Mouse (Mus musculus) activated CD4-positive, CD25-positive, alpha-beta regulatory T cell, adult 9 weeks (primary cell): ENCODE measurements around the gene Gja8. TPM values are rescaled to one million over a fixed set of nuclear protein-coding genes. Genes with fewer than 3 reads are reported as not detected.

ENCODE experiments used
- polyA plus RNA-seq: library from polyadenylated mRNA; unstranded; fragments of 100-300 nt; shearing (Covaris generic); gene quantifications from one replicate; pipeline ENCODE4 v1.2.1, GENCODE M21; 2017

Gja8 gene
- polyA plus RNA-seq: not detected

GRCm38 (mm10) chr3:96925920-96926319 lies at the start of gene Gja8:
Gene Gja8, minus strand, starts transcription at chr3:96926020.

GRCm38 (mm10) chr3:96904851-96905541 lies 20.8 kb downstream of the Gja8 start, which contains the start of gene Gpr89:
Gene Gpr89, minus strand, starts transcription at chr3:96905346.

GRCm38 (mm10) chr3:96904393-96904792 lies 21.4 kb downstream of the Gja8 start, which contains the start of gene Gja5:
Gene Gja5, plus strand, starts transcription at chr3:96904693.

Other genes starting within 250 kb of the Gja8 start
- 22.6 TPM for gene Pias3, start 229.6 kb downstream of the Gja8 start, polyA plus RNA-seq
- 0.64 TPM for gene Nudt17, start 217.5 kb downstream of the Gja8 start, polyA plus RNA-seq
- gene Polr3c, start 198.4 kb downstream of the Gja8 start, polyA plus RNA-seq: 75.2 TPM
- 52.1 TPM for gene Rnf115, start 198.4 kb downstream of the Gja8 start, polyA plus RNA-seq
- 0.24 TPM for gene Pdzk1, start 96.7 kb downstream of the Gja8 start, polyA plus RNA-seq
- gene Cd160, start 96.7 kb downstream of the Gja8 start, polyA plus RNA-seq: 23.3 TPM
- 0.20 TPM for gene Gja5, start 21.3 kb downstream of the Gja8 start, polyA plus RNA-seq
- 33.4 TPM for gene Gpr89, start 20.7 kb downstream of the Gja8 start, polyA plus RNA-seq
- gene Acp6, start 232.8 kb upstream of the Gja8 start, polyA plus RNA-seq: 74.6 TPM